Mouse (Mus musculus) liver, embryonic 14.5 days (tissue): ENCODE results near the gene Actr6. TPM values are rescaled to one million over a fixed set of nuclear protein-coding genes. Genes with fewer than 3 reads are reported as not detected.

Experiments
- ATAC-seq: fragments of 200-750 bp; cut with Nextera tagmentation; 2 replicates; pipeline ENCODE4 v1.8.0; 2017; ENCODE audit warnings: moderate number of reproducible peaks, mild to moderate bottlenecking, moderate library complexity; ENCODE audit not compliant: insufficient read depth
- DNase-seq, 3 experiments: peaks; one replicate each; pipeline ENCODE4 v3.0.0-alpha.2; 2012 to 2013; ENCODE audit warnings: low read depth in 3 of 3, low spot score in 3 of 3
- H3K27ac ChIP-seq: fragments of 300-500 bp; sonication (generic); 2 replicates; pipeline ENCODE4 v1.5.1; 2014; ENCODE audit warnings: moderate library complexity, mild to moderate bottlenecking, control low read depth, inconsistent platforms
- H3K27me3 ChIP-seq: fragments of 300-500 bp; sonication (generic); 2 replicates; pipeline ENCODE4 v1.6.1; 2014; ENCODE audit warnings: mild to moderate bottlenecking, low read length, moderate library complexity; ENCODE audit not compliant: control insufficient read depth, insufficient read depth
- H3K36me3 ChIP-seq: fragments of 300-500 bp; sonication (generic); replicated peaks from 2 replicates; pipeline ENCODE4 v1.6.1; 2014; ENCODE audit warnings: low read depth; ENCODE audit not compliant: control insufficient read depth, insufficient read depth
- H3K4me1 ChIP-seq, 2 experiments: fragments of 200-500 bp in 1 of 2; fragments of 300-500 bp in 1 of 2; sonication (generic) in 1 of 2; replicated peaks; 2 replicates each; pipeline ENCODE4 v1.6.1; 2012 to 2014; ENCODE audit warnings: antibody characterized with exemption in 1 of 2, inconsistent platforms in 1 of 2, low read length in 1 of 2; ENCODE audit not compliant: control insufficient read depth in 2 of 2, insufficient read depth in 2 of 2
- H3K4me2 ChIP-seq: fragments of 300-500 bp; sonication (generic); 2 replicates; pipeline ENCODE4 v1.6.1; 2014; ENCODE audit warnings: low read depth, mild to moderate bottlenecking, control low read depth, moderate library complexity
- H3K4me3 ChIP-seq, 2 experiments: fragments of 200-500 bp in 1 of 2; fragments of 300-500 bp in 1 of 2; sonication (generic) in 1 of 2; 2 replicates each; pipeline ENCODE4 v1.5.1; 2012 to 2014; ENCODE audit warnings: low read depth in 2 of 2, low read length in 2 of 2, mild to moderate bottlenecking in 2 of 2, control low read depth in 1 of 2, inconsistent platforms in 1 of 2, moderate library complexity in 1 of 2; ENCODE audit not compliant: insufficient read depth in 1 of 2
- H3K9ac ChIP-seq: fragments of 300-500 bp; sonication (generic); replicated peaks from 2 replicates; pipeline ENCODE4 v1.6.1; 2014; ENCODE audit warnings: mild to moderate bottlenecking, control low read depth, moderate library complexity
- H3K9me3 ChIP-seq: fragments of 300-500 bp; sonication (generic); 2 replicates; pipeline ENCODE4 v1.6.1; 2016; ENCODE audit warnings: low read length, mixed read lengths; ENCODE audit not compliant: control insufficient read depth
- CTCF ChIP-seq: IDR thresholded peaks from 2 replicates; pipeline ENCODE4 v1.5.1; 2016; ENCODE audit warnings: antibody characterized with exemption, low read depth, control low read depth
- EP300 ChIP-seq: IDR thresholded peaks from 2 replicates; pipeline ENCODE4 v1.6.1; 2016; ENCODE audit warnings: antibody characterized with exemption, low read depth
- WGBS: fragments of 180-500 bp; shearing (Covaris S2); extraction: QIAGEN DNeasy Blood & Tissue Kit; methylation state at CpG from one replicate; pipeline ENCODE4 v1.1.7; 2014; ENCODE audit not compliant: insufficient replicate concordance; 5-methylcytosine and 5-hydroxymethylcytosine counted together
- polyA plus RNA-seq, 2 experiments: library from polyadenylated mRNA; depleted of rRNA in 1 of 2; stranded (reverse) in 1 of 2; unstranded in 1 of 2; fragments of >200 nt; fragmentation: Nextera tagmentation in 1 of 2; extraction: Ambion mirVana in 1 of 2; gene quantifications; 2 replicates each; pipeline versions ENCODE4 v1.2.1 to v1.2.3; 2012 to 2014

The Actr6 gene
- polyA plus RNA-seq, 2 experiments: 6.3 to 19.2 TPM

GRCm38 (mm10) chr10:89744871-89745665, 13.0 kb upstream of the Actr6 start, which contains the start of gene Uhrf1bp1l:
Gene Uhrf1bp1l, plus strand, starts transcription at chr10:89744991.
- peaks cover 5 to 12% of the 10 kb centered on the region in 2 experiments for H3K4me1 ChIP-seq
- peak; percentile 94 for ATAC-seq
- peak within 1 kb of the TSS; percentile 79 to 99 for H3K4me3 ChIP-seq
- peak; percentile 80 to 84 (median 80) for DNase-seq
- under 1% methylated on average over 80 of the region's 85 CpGs for WGBS
- H3K9ac ChIP-seq: peak within 1 kb of the TSS; percentile 94
- H3K27me3 ChIP-seq: no peaks in the 10 kb centered on the region
- no peaks in the 10 kb centered on the region for H3K36me3 ChIP-seq
- peak within 1 kb of the TSS; percentile 50 for H3K27ac ChIP-seq
- H3K4me2 ChIP-seq: peak within 1 kb of the TSS; percentile 85
- TF ChIP-seq EP300 (no peak), CTCF (no peak)
- H3K9me3 ChIP-seq: no peaks in the 10 kb centered on the region

- no peak for ATAC-seq
Observed at GRCm38 (mm10) chr10:89744341-89744740, 12.2 kb upstream of the Actr6 start.

GRCm38 (mm10) chr10:89743266-89743665, 11.2 kb upstream of the Actr6 start:
- H3K27me3 ChIP-seq: no peaks in the 10 kb centered on the region
- H3K4me1 ChIP-seq: peaks cover 5 to 12% of the 10 kb centered on the region in 2 experiments
- no peaks in the 10 kb centered on the region for H3K36me3 ChIP-seq
- H3K27ac ChIP-seq: no peak overlapping the region
- no peaks in the 10 kb centered on the region for H3K9me3 ChIP-seq
- ATAC-seq (no peak), DNase-seq (no peak)
- H3K4me2 ChIP-seq: no peak overlapping the region
- no peak overlapping the region for H3K4me3 ChIP-seq
- 55% methylated on average over 4 of the region's 4 CpGs for WGBS
- no peak for TF ChIP-seq EP300
- TF ChIP-seq CTCF: no peak
- H3K9ac ChIP-seq: no peak overlapping the region

More at GRCm38 (mm10) chr10:89744341-89744740, 12.2 kb upstream of the Actr6 start:
- TF ChIP-seq EP300 (no peak), CTCF (no peak)
- no peaks in the 10 kb centered on the region for H3K9me3 ChIP-seq
- no peak for DNase-seq
- H3K4me3 ChIP-seq: peak overlapping the region; percentile 53 to 99
- peaks cover 5 to 12% of the 10 kb centered on the region in 2 experiments for H3K4me1 ChIP-seq
- no peak overlapping the region for H3K27ac ChIP-seq
- peak overlapping the region; percentile 85 for H3K4me2 ChIP-seq
- no peaks in the 10 kb centered on the region for H3K36me3 ChIP-seq
- peak overlapping the region; percentile 35; the same call in 1 of the 2 replicates for H3K9ac ChIP-seq
- 9% methylated on average over 3 of the region's 3 CpGs for WGBS
- no peaks in the 10 kb centered on the region for H3K27me3 ChIP-seq

GRCm38 (mm10) chr10:89740995-89741394, 8.9 kb upstream of the Actr6 start:
- no peaks in the 10 kb centered on the region for H3K9me3 ChIP-seq
- H3K36me3 ChIP-seq: no peaks in the 10 kb centered on the region
- no peaks in the 10 kb centered on the region for H3K27me3 ChIP-seq
- H3K27ac ChIP-seq: no peak overlapping the region
- no peak for DNase-seq
- WGBS: 25% methylated on average over 6 of the region's 6 CpGs
- ATAC-seq: no peak
- peaks cover 5 to 7% of the 10 kb centered on the region in 2 experiments for H3K4me1 ChIP-seq
- TF ChIP-seq CTCF: no peak
- TF ChIP-seq EP300: no peak
- H3K4me3 ChIP-seq: no peak overlapping the region
- no peak overlapping the region for H3K9ac ChIP-seq
- H3K4me2 ChIP-seq: no peak overlapping the region

- H3K36me3 ChIP-seq: no peaks in the 10 kb centered on the region
- no peak overlapping the region for H3K9ac ChIP-seq
- H3K4me2 ChIP-seq: no peak overlapping the region
- H3K4me3 ChIP-seq: no peak overlapping the region
- H3K27me3 ChIP-seq: no peaks in the 10 kb centered on the region
- TF ChIP-seq EP300 (no peak), CTCF (no peak)
- H3K9me3 ChIP-seq: no peaks in the 10 kb centered on the region
- peaks cover 5 to 7% of the 10 kb centered on the region in 2 experiments for H3K4me1 ChIP-seq
- no peak for ATAC-seq
- 57% methylated on average over 7 of the region's 7 CpGs for WGBS
- H3K27ac ChIP-seq: no peak overlapping the region
- DNase-seq: no peak
Observed at GRCm38 (mm10) chr10:89739703-89740102, 7.6 kb upstream of the Actr6 start.
